ENCODE assay signal across 8 mouse cellular contexts in the genomic region with DNA sequence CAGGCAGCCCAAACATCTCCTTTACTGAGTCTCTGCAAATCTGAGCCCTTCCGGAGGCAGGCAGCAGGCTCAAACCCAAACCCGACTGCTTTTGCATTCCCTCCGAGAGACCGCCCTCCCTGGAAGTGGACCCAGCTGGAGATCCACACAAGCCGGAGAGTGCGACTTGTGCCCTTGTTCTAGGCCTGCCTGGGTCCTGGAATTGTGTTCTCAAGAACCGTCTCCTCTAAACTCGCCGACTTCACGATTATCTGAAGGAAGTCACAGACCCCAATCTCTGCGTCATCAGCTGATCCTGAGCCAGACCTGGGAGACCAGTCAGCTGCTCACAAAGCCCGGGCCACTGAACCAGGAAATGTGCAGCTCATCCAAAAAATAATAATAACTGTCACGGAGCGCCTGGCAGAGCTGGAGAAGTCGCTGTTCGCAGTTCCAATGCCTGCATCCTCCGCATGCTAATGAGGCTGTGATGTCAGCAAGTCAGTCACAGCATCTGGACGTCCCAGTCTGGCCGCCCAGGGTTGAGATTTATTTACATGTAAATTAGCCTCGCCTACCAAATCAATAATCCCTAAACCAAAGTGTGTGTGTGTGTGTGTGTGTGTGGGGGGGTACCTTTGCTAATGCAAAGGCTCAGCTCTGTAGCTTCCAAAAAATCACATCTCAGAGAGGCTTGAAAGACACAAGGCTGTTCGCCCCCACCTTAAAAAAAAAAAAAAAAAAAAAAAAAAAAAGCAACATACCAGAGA.
DNase-seq lines count a peak whose midpoint lies in the region; ATAC-seq and TF ChIP-seq lines count a peak whose summit lies in the region.

No protein-coding gene starts in this region.

- H3K27me3 ChIP-seq in forebrain, embryonic 11.5 days (ENCODE audit: control insufficient read depth, insufficient read depth, low read length) = no peaks in the 10 kb centered on the region
- no peaks in the 10 kb centered on the region for H3K27me3 ChIP-seq in heart, embryonic 13.5 days (replicated peaks)
- no peaks in the 10 kb centered on the region for H3K27me3 ChIP-seq in kidney, embryonic 16.5 days (ENCODE audit: insufficient read depth, low read length)
- no peaks in the 10 kb centered on the region for H3K27me3 ChIP-seq in limb, embryonic 14.5 days (ENCODE audit: control insufficient read depth, insufficient read depth, low read length)
- H3K27me3 ChIP-seq in myocyte (ENCODE audit: control insufficient read depth, insufficient read depth, insufficient read length) = no peaks in the 10 kb centered on the region

- H3K4me1 ChIP-seq in forebrain, embryonic 11.5 days (replicated peaks; ENCODE audit: control insufficient read depth, insufficient read depth, low read length) = 0 out of 2 replicates have a peak, but pooled peaks cover 2% of the 10 kb centered on the region
- peaks cover 33% of the 10 kb centered on the region for H3K4me1 ChIP-seq in heart, embryonic 13.5 days
- peaks cover 11% of the 10 kb centered on the region for H3K4me1 ChIP-seq in kidney, embryonic 16.5 days (ENCODE audit: insufficient read depth, low read length)
- H3K4me1 ChIP-seq in limb, embryonic 14.5 days (ENCODE audit: control insufficient read depth, insufficient read depth, low read length) = peaks cover 22% of the 10 kb centered on the region; the same call in 1 of the 2 replicates

- peak overlapping the region; percentile 33 for H3K9ac ChIP-seq in forebrain, embryonic 11.5 days (ENCODE audit: low read length)
- peak overlapping the region; percentile 80 for H3K9ac ChIP-seq in heart, embryonic 13.5 days
- H3K9ac ChIP-seq in kidney, embryonic 16.5 days (replicated peaks; ENCODE audit: low read length) = peak overlapping the region; percentile 54
- H3K9ac ChIP-seq in limb, embryonic 14.5 days (ENCODE audit: low read depth, low read length, severe bottlenecking) = peak overlapping the region; percentile 45

- H3K9me3 ChIP-seq in forebrain, embryonic 11.5 days (ENCODE audit: control insufficient read depth, low read length) = no peaks in the 10 kb centered on the region
- H3K9me3 ChIP-seq in heart, embryonic 13.5 days = no peaks in the 10 kb centered on the region
- H3K9me3 ChIP-seq in kidney, embryonic 16.5 days (ENCODE audit: low read length) = no peaks in the 10 kb centered on the region
- no peaks in the 10 kb centered on the region for H3K9me3 ChIP-seq in limb, embryonic 14.5 days (ENCODE audit: control insufficient read depth, low read length)

- no peak overlapping the region for H3ac ChIP-seq in myocyte (ENCODE audit: control insufficient read depth, insufficient read length)

- 1% methylated on average over 21 of the region's 21 CpGs for WGBS in forebrain, embryonic 11.5 days
- under 1% methylated on average over 20 of the region's 21 CpGs for WGBS in heart, embryonic 13.5 days
- 1% methylated on average over 21 of the region's 21 CpGs for WGBS in kidney, embryonic 16.5 days
- 1% methylated on average over 21 of the region's 21 CpGs for WGBS in limb, embryonic 14.5 days

- H3K79me2 ChIP-seq in myocyte (ENCODE audit: control insufficient read depth, insufficient read depth) = no peaks in the 10 kb centered on the region

- no peak overlapping the region for H3K27ac ChIP-seq in forebrain, embryonic 11.5 days (ENCODE audit: low read depth, low read length)
- peak overlapping the region; percentile 84 for H3K27ac ChIP-seq in heart, embryonic 13.5 days (replicated peaks)
- H3K27ac ChIP-seq in kidney, embryonic 16.5 days (ENCODE audit: low read length) = peak overlapping the region; percentile 70
- peak overlapping the region; percentile 40 for H3K27ac ChIP-seq in limb, embryonic 14.5 days (replicated peaks; ENCODE audit: low read depth, low read length)

- peak overlapping the region; percentile 39 for H3K4me3 ChIP-seq in forebrain, embryonic 11.5 days (ENCODE audit: low read depth, low read length)
- H3K4me3 ChIP-seq in heart, embryonic 13.5 days = peak overlapping the region; percentile 62
- H3K4me3 ChIP-seq in kidney, embryonic 16.5 days (ENCODE audit: low read length) = peak overlapping the region; percentile 49
- peak overlapping the region; percentile 38 for H3K4me3 ChIP-seq in limb, embryonic 14.5 days (replicated peaks; ENCODE audit: low read length)
- H3K4me3 ChIP-seq in myocyte = no peak overlapping the region

- TF ChIP-seq POLR2A in limb, embryonic 14.5 days (IDR thresholded peaks at IDR 0.05; ENCODE audit: borderline replicate concordance, extremely low read depth, insufficient read depth, insufficient read length) = no peak
- TF ChIP-seq POLR2A in myocyte (IDR thresholded peaks at IDR 0.05; ENCODE audit: insufficient read length, low read depth) = no peak

- H3K36me3 ChIP-seq in forebrain, embryonic 11.5 days (ENCODE audit: control insufficient read depth, insufficient read depth, low read length) = no peaks in the 10 kb centered on the region
- H3K36me3 ChIP-seq in heart, embryonic 13.5 days = no peaks in the 10 kb centered on the region
- H3K36me3 ChIP-seq in kidney, embryonic 16.5 days (ENCODE audit: insufficient read depth, low read length) = no peaks in the 10 kb centered on the region
- H3K36me3 ChIP-seq in limb, embryonic 14.5 days (ENCODE audit: control insufficient read depth, insufficient read depth, low read length) = no peaks in the 10 kb centered on the region
- no peaks in the 10 kb centered on the region for H3K36me3 ChIP-seq in myocyte (ENCODE audit: control insufficient read depth, insufficient read depth)

- peak; percentile 70 for DNase-seq in forebrain, embryonic 11.5 days (ENCODE audit: low spot score)
- DNase-seq in limb, embryonic 14.5 days (ENCODE audit: low spot score) = peak; percentile 50
- DNase-seq in testis, postnatal 10 days (ENCODE audit: low spot score) = peak; percentile 71
- no peak for DNase-seq in spleen, adult 18-20 months

- H3K4me2 ChIP-seq in forebrain, embryonic 11.5 days (ENCODE audit: low read depth, low read length, severe bottlenecking) = peak overlapping the region; percentile 69
- peak overlapping the region; percentile 72 for H3K4me2 ChIP-seq in heart, embryonic 13.5 days
- peak overlapping the region; percentile 70 for H3K4me2 ChIP-seq in kidney, embryonic 16.5 days (replicated peaks; ENCODE audit: low read depth, low read length)
- H3K4me2 ChIP-seq in limb, embryonic 14.5 days (replicated peaks; ENCODE audit: low read depth, low read length, severe bottlenecking) = peak overlapping the region; percentile 60
- peak overlapping the region; percentile 56 for H3K4me2 ChIP-seq in myocyte (ENCODE audit: low read depth)

- ATAC-seq in cerebellum, adult (ENCODE audit: insufficient number of reproducible peaks, low FRiP score, low TSS enrichment) = peak; percentile 27
- ATAC-seq in forebrain, embryonic 11.5 days (replicated peaks; ENCODE audit: low FRiP score) = peak; percentile 91
- peak; percentile 18; the same call in 1 of the 2 replicates for ATAC-seq in heart, embryonic 13.5 days (ENCODE audit: extremely low read depth, insufficient number of reproducible peaks, low FRiP score, low TSS enrichment)
- ATAC-seq in kidney, embryonic 16.5 days (ENCODE audit: low FRiP score, low TSS enrichment) = peak; percentile 75
- peak; percentile 19 for ATAC-seq in limb, embryonic 14.5 days (ENCODE audit: low FRiP score, low read depth)

TF ChIP-seq in myocyte, 11 proteins besides CTCF, POLR2A, EP300 and RAD21:
- TF ChIP-seq SRF (IDR thresholded peaks at IDR 0.05; ENCODE audit: control insufficient read depth, insufficient read length, low read depth) (no peak), E2F4 (IDR thresholded peaks at IDR 0.05; ENCODE audit: insufficient read depth) (no peak), CEBPB (IDR thresholded peaks at IDR 0.05; ENCODE audit: insufficient read depth, poor library complexity, severe bottlenecking) (no peak), USF1 (IDR thresholded peaks at IDR 0.05; ENCODE audit: low read depth) (no peak), TCF12 (IDR thresholded peaks at IDR 0.05; ENCODE audit: insufficient read depth, poor library complexity, severe bottlenecking) (no peak), MYOG (IDR thresholded peaks at IDR 0.05; ENCODE audit: control insufficient read depth in 1 of 3, insufficient read depth in 1 of 3, insufficient read length in 2 of 3, low read depth in 2 of 3) (no peak), POLR2AphosphoS2 (IDR thresholded peaks at IDR 0.05; ENCODE audit: insufficient read length, low read depth) (no peak), MYOD1 (IDR thresholded peaks at IDR 0.05; ENCODE audit: control insufficient read depth in 1 of 3, insufficient read length in 2 of 3, low read depth in 2 of 3) (no peak), MAX (IDR thresholded peaks at IDR 0.05; ENCODE audit: low read depth) (no peak), TCF3 (IDR thresholded peaks at IDR 0.05; ENCODE audit: insufficient read length, low read depth) (no peak), REST (IDR thresholded peaks at IDR 0.05; ENCODE audit: insufficient read depth, insufficient read length) (no peak)

Comparison
In these comparisons a context has a peak if more than half of its experiments do, and no peak if none do; other contexts are left out.
1. ATAC-seq: peak in every context shown above with its lines; median percentile 91 in forebrain, embryonic 11.5 days; 75 in kidney, embryonic 16.5 days; 27 in cerebellum, adult; 19 in limb, embryonic 14.5 days; 18 in heart, embryonic 13.5 days.
2. DNase-seq: peak in forebrain, embryonic 11.5 days (single experiment), limb, embryonic 14.5 days (single experiment) and testis, postnatal 10 days (single experiment); none in spleen, adult 18-20 months (0 of 2).
3. Peak in every context shown above with its lines, with median percentiles within 50 percentile points of each other: H3K4me2 ChIP-seq and H3K9ac ChIP-seq.